11 mouse cellular contexts compared by ENCODE assay signal in the genomic region with DNA sequence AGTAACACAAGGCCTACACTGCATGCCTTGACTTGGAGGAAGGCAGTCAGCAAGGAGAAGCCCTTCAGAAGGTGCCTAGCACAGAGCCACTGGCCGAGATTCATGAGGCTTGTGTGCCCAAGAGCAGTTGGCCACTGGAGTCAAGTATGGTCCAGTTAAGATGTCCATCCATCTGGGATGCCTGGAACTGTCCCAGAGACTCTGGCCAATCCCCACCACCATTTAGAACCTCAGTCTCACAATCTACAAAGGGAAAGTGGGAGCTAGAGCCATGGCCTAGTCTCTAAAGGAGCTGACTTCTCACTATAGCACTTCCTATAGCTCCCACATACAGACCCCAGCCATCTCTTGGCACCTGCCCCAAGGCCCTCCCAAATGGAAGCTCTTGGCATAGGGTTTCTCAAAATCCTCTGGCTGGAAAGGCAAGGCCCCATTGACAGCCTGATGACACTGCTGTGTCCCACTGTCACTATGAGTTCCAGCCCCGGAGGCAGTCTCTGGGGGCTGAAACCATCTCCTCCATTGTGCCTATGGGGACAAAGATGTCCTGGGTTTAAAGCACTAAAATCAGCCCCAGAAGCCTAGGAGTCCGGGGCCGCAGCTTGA. TPM values are rescaled to one million over a fixed set of nuclear protein-coding genes. Genes with fewer than 3 reads are reported as not detected.
A peak's percentile ranks its signal among the peaks of the same experiment; 100 is the strongest.
DNase-seq lines count a peak whose midpoint lies in the region; ATAC-seq and TF ChIP-seq lines count a peak whose summit lies in the region.
"Had no signal": no experiment of that assay in that cellular context is flagged by ENCODE, and none has a peak within 500 bp of the region (broad histone marks: within the 10 kb centered on the region; RNA-seq: fewer than 3 reads in every experiment).

No protein-coding gene starts in this region.

- no peak for TF ChIP-seq CTCF in forebrain, postnatal 0 days (IDR thresholded peaks at IDR 0.05; ENCODE audit: low read depth)

- ATAC-seq in cerebellum, adult (ENCODE audit: insufficient number of reproducible peaks, low FRiP score, low TSS enrichment) = no peak
- ATAC-seq in forebrain, postnatal 0 days = 0 out of 2 replicates have a peak, but pooled peaks have one; percentile 1
- peak; percentile 4 for ATAC-seq in midbrain, embryonic 12.5 days (ENCODE audit: low FRiP score, low read depth)

- H3K27me3 ChIP-seq in forebrain, postnatal 0 days (ENCODE audit: insufficient read depth, low read length) = no peaks in the 10 kb centered on the region
- H3K27me3 ChIP-seq in midbrain, embryonic 12.5 days = peaks cover 21% of the 10 kb centered on the region

- peak overlapping the region; percentile 50; the same call in 1 of the 2 replicates for H3K27ac ChIP-seq in forebrain, postnatal 0 days (ENCODE audit: low read depth, low read length)
- peak overlapping the region; percentile 93 for H3K27ac ChIP-seq in midbrain, embryonic 12.5 days (replicated peaks)

- H3K36me3 ChIP-seq in forebrain, postnatal 0 days (ENCODE audit: insufficient read depth) = no peaks in the 10 kb centered on the region
- H3K36me3 ChIP-seq in midbrain, embryonic 12.5 days = no peaks in the 10 kb centered on the region
- H3K36me3 ChIP-seq: heart, embryonic 12.5 days had no signal

- H3K9ac ChIP-seq in forebrain, postnatal 0 days = no peak overlapping the region
- 0 out of 2 replicates have a peak overlapping the region, but pooled peaks have one; percentile 4 for H3K9ac ChIP-seq in midbrain, embryonic 12.5 days (replicated peaks)
- H3K9ac ChIP-seq: heart, embryonic 12.5 days had no signal

- WGBS in forebrain, postnatal 0 days = 19% methylated on average over 4 of the region's 4 CpGs
- WGBS in midbrain, embryonic 12.5 days = 19% methylated on average over 4 of the region's 4 CpGs

- H3K4me2 ChIP-seq in forebrain, postnatal 0 days (ENCODE audit: low read depth) = no peak overlapping the region
- H3K4me2 ChIP-seq in midbrain, embryonic 12.5 days (replicated peaks) = peak overlapping the region; percentile 31

- DNase-seq in cerebellum, adult 11-12 months = peak; percentile 56
- peak; percentile 70 for DNase-seq in brain, adult 2 months (ENCODE audit: low read depth, low spot score)
- DNase-seq in forebrain, postnatal 0 days = no peak
- DNase-seq in ovary, postnatal 36 days (ENCODE audit: low spot score) = no peak
- DNase-seq in left cerebral cortex, postnatal 36 days (ENCODE audit: low spot score in 2 of 2) = no peak
- no peak for DNase-seq in adrenal gland, postnatal 10 days
- DNase-seq: right cerebral cortex, postnatal 4 days had no signal

- intact Hi-C loops in left cerebral cortex, postnatal 36 days (cut with DNase I) = no loop called here

- no peak overlapping the region for H3K4me3 ChIP-seq in forebrain, postnatal 0 days (ENCODE audit: low read depth, low read length)
- H3K4me3 ChIP-seq in midbrain, embryonic 12.5 days = no peak overlapping the region
- H3K4me3 ChIP-seq: heart, embryonic 12.5 days; megakaryocyte, embryonic 14.5 days had no signal

- H3K4me1 ChIP-seq in forebrain, postnatal 0 days (ENCODE audit: insufficient read depth) = peaks cover 29% of the 10 kb centered on the region
- peaks cover 82% of the 10 kb centered on the region for H3K4me1 ChIP-seq in midbrain, embryonic 12.5 days

- no peaks in the 10 kb centered on the region for H3K9me3 ChIP-seq in forebrain, postnatal 0 days (ENCODE audit: low read length)
- no peaks in the 10 kb centered on the region for H3K9me3 ChIP-seq in midbrain, embryonic 12.5 days
- H3K9me3 ChIP-seq: heart, embryonic 12.5 days; megakaryocyte, embryonic 14.5 days had no signal

RNA-seq across cellular contexts. Expression of gene Trp53i11, which starts 11.1 kb away (rescaled TPM):
- total RNA-seq in forebrain, postnatal 0 days (2014; rRNA removed) = 113 and 132 TPM in 2 replicates
- 95.2 and 123 TPM in 2 replicates for polyA plus RNA-seq in forebrain, postnatal 0 days (2015; fragmentation: Nextera tagmentation; extraction: Ambion mirVana)
- polyA plus RNA-seq in midbrain, embryonic 12.5 days (2016; fragmentation: Nextera tagmentation; extraction: Ambion mirVana) = 142 and 172 TPM in 2 replicates
- 10 to 100 TPM; 82.3 to 99.8 TPM for total RNA-seq in left cerebral cortex, postnatal 36 days (2021)
- 10 to 100 TPM; 87.9 to 89.8 TPM for total RNA-seq in adrenal gland, postnatal 10 days (2021)

Comparison
In these comparisons a context has a peak if more than half of its experiments do, and no peak if none do; other contexts are left out.
1. DNase-seq: peak in cerebellum, adult 11-12 months (single experiment) and brain, adult 2 months (single experiment); none in forebrain, postnatal 0 days (single experiment), ovary, postnatal 36 days (single experiment), left cerebral cortex, postnatal 36 days (0 of 2) and adrenal gland, postnatal 10 days (single experiment).